In genomic region chr3:108424944-108425623, GRCm38 (mm10) we compare ENCODE assay signal across 13 mouse cellular contexts. TPM values are rescaled to one million over a fixed set of nuclear protein-coding genes. Genes with fewer than 3 reads are reported as not detected.
DNase-seq lines count a peak whose midpoint lies in the region; ATAC-seq and TF ChIP-seq lines count a peak whose summit lies in the region.
"Had no signal": no experiment of that assay in that cellular context is flagged by ENCODE, and none has a peak within 500 bp of the region (broad histone marks: within the 10 kb centered on the region; RNA-seq: fewer than 3 reads in every experiment).

No protein-coding gene starts in this region.

- WGBS in forebrain, embryonic 11.5 days: 61% methylated on average over 7 of the region's 7 CpGs
- 80% methylated on average over 7 of the region's 7 CpGs for WGBS in stomach, embryonic 15.5 days
- WGBS in liver, postnatal 0 days (ENCODE audit: insufficient replicate concordance): 78% methylated on average over 7 of the region's 7 CpGs

- no peak for TF ChIP-seq CTCF in liver, postnatal 0 days (IDR thresholded peaks at IDR 0.05; ENCODE audit: low read depth)

- H3K9me3 ChIP-seq in forebrain, embryonic 11.5 days (ENCODE audit: control insufficient read depth, low read length): no peaks in the 10 kb centered on the region
- no peaks in the 10 kb centered on the region for H3K9me3 ChIP-seq in stomach, embryonic 15.5 days
- H3K9me3 ChIP-seq in liver, postnatal 0 days (ENCODE audit: low read length): no peaks in the 10 kb centered on the region

- peaks cover 14% of the 10 kb centered on the region; the same call in 1 of the 2 replicates for H3K36me3 ChIP-seq in forebrain, embryonic 11.5 days (ENCODE audit: control insufficient read depth, insufficient read depth, low read length)
- H3K36me3 ChIP-seq in stomach, embryonic 15.5 days: peaks cover 39% of the 10 kb centered on the region
- H3K36me3 ChIP-seq in liver, postnatal 0 days (replicated peaks; ENCODE audit: insufficient read depth, low read length): peaks cover 39% of the 10 kb centered on the region

- no peak overlapping the region for H3K4me3 ChIP-seq in forebrain, embryonic 11.5 days (ENCODE audit: low read depth, low read length)
- H3K4me3 ChIP-seq in stomach, embryonic 15.5 days (replicated peaks): no peak overlapping the region
- no peak overlapping the region for H3K4me3 ChIP-seq in liver, postnatal 0 days (ENCODE audit: low read depth, low read length)

- DNase-seq in embryo, embryonic 10 days (ENCODE audit: low spot score): peak; percentile 26
- DNase-seq in embryo, embryonic 9.5 days (ENCODE audit: extremely low spot score): no peak
- no peak for DNase-seq in forebrain, embryonic 11.5 days (ENCODE audit: low spot score)
- DNase-seq in mesoderm, embryonic 11.5 days (ENCODE audit: low read depth, low spot score): peak; percentile 35
- no peak for DNase-seq in adrenal gland, adult 8-10 months
- DNase-seq in liver, postnatal 0 days: no peak
- no peak for DNase-seq in lung, postnatal 36 days
- DNase-seq: adrenal gland, postnatal 36 days; cerebellum, adult 9-10 months; kidney, postnatal 14 days; right cerebral cortex, postnatal 14 days; thymus, adult 18-20 months had no signal

- TF ChIP-seq EP300 in liver, postnatal 0 days (IDR thresholded peaks at IDR 0.05; ENCODE audit: low read depth): no peak

- no peak overlapping the region for H3K4me2 ChIP-seq in forebrain, embryonic 11.5 days (ENCODE audit: low read depth, low read length, severe bottlenecking)
- no peak overlapping the region for H3K4me2 ChIP-seq in stomach, embryonic 15.5 days
- no peak overlapping the region for H3K4me2 ChIP-seq in liver, postnatal 0 days (ENCODE audit: low read depth, low read length)

- peaks cover 20% of the 10 kb centered on the region for H3K4me1 ChIP-seq in forebrain, embryonic 11.5 days (replicated peaks; ENCODE audit: control insufficient read depth, insufficient read depth, low read length)
- peaks cover 23% of the 10 kb centered on the region for H3K4me1 ChIP-seq in stomach, embryonic 15.5 days
- peaks cover 6% of the 10 kb centered on the region; the same call in 1 of the 2 replicates for H3K4me1 ChIP-seq in liver, postnatal 0 days (ENCODE audit: insufficient read depth)

- peak overlapping the region; percentile 66 for H3K27ac ChIP-seq in forebrain, embryonic 11.5 days (ENCODE audit: low read depth, low read length)
- peak overlapping the region; percentile 78; the same call in 1 of the 2 replicates for H3K27ac ChIP-seq in stomach, embryonic 15.5 days
- no peak overlapping the region for H3K27ac ChIP-seq in liver, postnatal 0 days (ENCODE audit: low read depth)

- H3K9ac ChIP-seq in forebrain, embryonic 11.5 days (ENCODE audit: low read length): peak overlapping the region; percentile 23; the same call in 1 of the 2 replicates
- no peak overlapping the region for H3K9ac ChIP-seq in stomach, embryonic 15.5 days
- no peak overlapping the region for H3K9ac ChIP-seq in liver, postnatal 0 days (replicated peaks)

- 0 out of 2 replicates have a peak, but pooled peaks have one; percentile 17 for ATAC-seq in forebrain, embryonic 11.5 days (replicated peaks; ENCODE audit: low FRiP score)
- no peak for ATAC-seq in stomach, embryonic 15.5 days (ENCODE audit: insufficient read depth, low FRiP score, low read depth)
- no peak for ATAC-seq in liver, postnatal 0 days

- H3K27me3 ChIP-seq in forebrain, embryonic 11.5 days (ENCODE audit: control insufficient read depth, insufficient read depth, low read length): no peaks in the 10 kb centered on the region
- H3K27me3 ChIP-seq in stomach, embryonic 15.5 days (replicated peaks): no peaks in the 10 kb centered on the region
- H3K27me3 ChIP-seq in liver, postnatal 0 days (ENCODE audit: insufficient read depth, low read length): no peaks in the 10 kb centered on the region

RNA-seq across cellular contexts. Expression of gene Celsr2, which starts 9.7 kb away (rescaled TPM):
- 52.0 and 68.1 TPM in 2 replicates for polyA plus RNA-seq in forebrain, embryonic 11.5 days (2014; fragmentation: Nextera tagmentation; extraction: Ambion mirVana)
- polyA plus RNA-seq in stomach, embryonic 15.5 days (2015; fragmentation: Nextera tagmentation; extraction: Ambion mirVana): 12.2 and 13.6 TPM in 2 replicates
- 10 to 100 TPM in 2 of 4 experiments, 1 to 10 TPM in 2; 6.5 to 14.6 (median 9.5) TPM for total RNA-seq in adrenal gland, adult 8-10 months (2022)
- polyA plus RNA-seq in liver, postnatal 0 days (2015; fragmentation: Nextera tagmentation; extraction: Ambion mirVana): 0.18 and 0.30 TPM in 2 replicates

RNA-seq across cellular contexts. Expression of gene Sars, which starts 19.9 kb away (rescaled TPM):
- 180 and 189 TPM in 2 replicates for polyA plus RNA-seq in forebrain, embryonic 11.5 days (2014; fragmentation: Nextera tagmentation; extraction: Ambion mirVana)
- polyA plus RNA-seq in stomach, embryonic 15.5 days (2015; fragmentation: Nextera tagmentation; extraction: Ambion mirVana): 124 and 142 TPM in 2 replicates
- total RNA-seq in adrenal gland, adult 8-10 months (2022): 100 to 1,000 TPM; 183 to 191 (median 186) TPM
- polyA plus RNA-seq in liver, postnatal 0 days (2015; fragmentation: Nextera tagmentation; extraction: Ambion mirVana): 39.0 and 41.7 TPM in 2 replicates

RNA-seq across cellular contexts. Expression of gene Psrc1, which starts 41.4 kb away (rescaled TPM):
- polyA plus RNA-seq in forebrain, embryonic 11.5 days (2014; fragmentation: Nextera tagmentation; extraction: Ambion mirVana): 99.5 and 102 TPM in 2 replicates
- polyA plus RNA-seq in stomach, embryonic 15.5 days (2015; fragmentation: Nextera tagmentation; extraction: Ambion mirVana): 34.9 and 38.9 TPM in 2 replicates
- total RNA-seq in adrenal gland, adult 8-10 months (2022): 1 to 10 TPM; 1.6 to 4.8 (median 3.0) TPM
- polyA plus RNA-seq in liver, postnatal 0 days (2015; fragmentation: Nextera tagmentation; extraction: Ambion mirVana): 5.6 and 7.8 TPM in 2 replicates

Comparison
In these comparisons a context has a peak if more than half of its experiments do, and no peak if none do; other contexts are left out.
1. DNase-seq: peak in embryo, embryonic 10 days (single experiment) and mesoderm, embryonic 11.5 days (single experiment); none in embryo, embryonic 9.5 days (single experiment), forebrain, embryonic 11.5 days (single experiment), adrenal gland, adult 8-10 months (single experiment), liver, postnatal 0 days (single experiment) and lung, postnatal 36 days (single experiment).
2. RNA of gene Celsr2, which starts 9.7 kb away (polyA plus RNA-seq): 52.0 to 68.1 TPM in forebrain, embryonic 11.5 days and 12.2 to 13.6 TPM in stomach, embryonic 15.5 days; 0.18 to 0.30 TPM in liver, postnatal 0 days; every median in the first group is over 10 times any median in the second.